Mouse (Mus musculus) liver, embryonic 16.5 days (tissue): Measurements from ENCODE around the gene Ptpn5. TPM values are rescaled to one million over a fixed set of nuclear protein-coding genes. Genes with fewer than 3 reads are reported as not detected.

Experiments used
- ATAC-seq: fragments of 200-750 bp; cut with Nextera tagmentation; 2 replicates; pipeline ENCODE4 v1.8.0; 2017; ENCODE audit warnings: low read depth, mild to moderate bottlenecking, moderate number of reproducible peaks, moderate library complexity
- H3K27ac ChIP-seq: fragments of 300-500 bp; sonication (generic); 2 replicates; pipeline ENCODE4 v1.5.1; 2014; ENCODE audit warnings: mild to moderate bottlenecking, low read length
- H3K27me3 ChIP-seq: fragments of 300-500 bp; sonication (generic); 2 replicates; pipeline ENCODE4 v1.6.1; 2014; ENCODE audit warnings: low read depth, low read length, mixed read lengths; ENCODE audit not compliant: control insufficient read depth, insufficient read depth
- H3K36me3 ChIP-seq: fragments of 300-500 bp; sonication (generic); 2 replicates; pipeline ENCODE4 v1.6.1; 2014; ENCODE audit warnings: mild to moderate bottlenecking; ENCODE audit not compliant: control insufficient read depth, insufficient read depth
- H3K4me1 ChIP-seq: fragments of 300-500 bp; sonication (generic); 2 replicates; pipeline ENCODE4 v1.6.1; 2014; ENCODE audit warnings: low read depth, low read length, mixed read lengths; ENCODE audit not compliant: control insufficient read depth
- H3K4me2 ChIP-seq: fragments of 300-500 bp; sonication (generic); 2 replicates; pipeline ENCODE4 v1.6.1; 2014; ENCODE audit warnings: low read depth, low read length, mixed read lengths
- H3K4me3 ChIP-seq: fragments of 300-500 bp; sonication (generic); 2 replicates; pipeline ENCODE4 v1.5.1; 2014; ENCODE audit warnings: low read depth, mild to moderate bottlenecking, low read length
- H3K9ac ChIP-seq: fragments of 300-500 bp; sonication (generic); 2 replicates; pipeline ENCODE4 v1.6.1; 2014; ENCODE audit warnings: low read depth, low read length
- H3K9me3 ChIP-seq: fragments of 300-500 bp; sonication (generic); replicated peaks from 2 replicates; pipeline ENCODE4 v1.6.1; 2016; ENCODE audit warnings: low read length; ENCODE audit not compliant: control insufficient read depth
- WGBS: fragments of 180-500 bp; shearing (Covaris S2); extraction: QIAGEN DNeasy Blood & Tissue Kit; methylation state at CpG from one replicate; pipeline ENCODE4 v1.1.7; 2014; ENCODE audit not compliant: insufficient replicate concordance; 5-methylcytosine and 5-hydroxymethylcytosine counted together
- polyA plus RNA-seq: library from polyadenylated mRNA; unstranded; fragments of >200 nt; fragmentation: Nextera tagmentation; extraction: Ambion mirVana; gene quantifications from 2 replicates; pipeline ENCODE4 v1.2.1, GENCODE M21; 2015

Ptpn5 gene
- polyA plus RNA-seq, 1 experiment from 2014 or later, result not detected

GRCm38 (mm10) chr7:47059339-47059738, 74.1 kb downstream of the Ptpn5 start:
- no peaks in the 10 kb centered on the region for H3K36me3 ChIP-seq
- WGBS, result 14% methylated on average over 7 of the region's 7 CpGs
- no peak overlapping the region for H3K27ac ChIP-seq
- H3K27me3 ChIP-seq, result no peaks in the 10 kb centered on the region
- peaks cover 5% of the 10 kb centered on the region for H3K4me1 ChIP-seq
- no peaks in the 10 kb centered on the region for H3K9me3 ChIP-seq
- H3K4me3 ChIP-seq, result no peak overlapping the region
- H3K4me2 ChIP-seq, result no peak overlapping the region
- peak; percentile 53 for ATAC-seq
- H3K9ac ChIP-seq, result no peak overlapping the region

- Histone ChIP-seq H3K27me3 (no peaks in the 10 kb centered on the region), H3K36me3 (no peaks in the 10 kb centered on the region), H3K4me3 (no peak overlapping the region), H3K9me3 (no peaks in the 10 kb centered on the region), H3K4me1 (peaks cover 17% of the 10 kb centered on the region), H3K9ac (no peak overlapping the region), H3K27ac (no peak overlapping the region), H3K4me2 (no peak overlapping the region)
- 54% methylated on average over 4 of the region's 4 CpGs for WGBS
- no peak for ATAC-seq
Observed at GRCm38 (mm10) chr7:47056273-47056672, 77.2 kb downstream of the Ptpn5 start.

DNA sequence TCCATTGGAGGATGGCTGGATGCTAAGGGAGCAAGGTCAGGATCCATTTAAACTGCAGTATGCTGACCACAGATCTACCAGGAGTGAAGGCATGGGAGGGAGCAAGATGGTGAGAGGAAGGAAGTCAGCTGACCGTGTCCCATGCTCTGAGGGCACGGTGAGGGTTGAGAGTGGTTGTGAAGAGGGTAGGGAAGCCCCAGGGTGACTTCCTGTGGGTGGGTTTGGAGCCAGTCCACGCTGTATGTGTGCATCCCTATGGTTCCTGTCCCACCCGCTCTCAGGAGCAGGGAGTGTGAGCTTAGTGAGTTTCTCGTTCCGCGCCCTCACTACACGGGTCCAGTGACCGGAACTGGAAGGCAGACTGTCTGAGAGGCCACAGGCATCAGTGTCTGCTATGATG, 77.7 kb downstream of the Ptpn5 start:
- Histone ChIP-seq H3K27ac (no peak overlapping the region), H3K27me3 (no peaks in the 10 kb centered on the region; the same call in 1 of the 2 replicates), H3K4me2 (no peak overlapping the region), H3K36me3 (no peaks in the 10 kb centered on the region), H3K9me3 (no peaks in the 10 kb centered on the region), H3K4me3 (no peak overlapping the region), H3K4me1 (peaks cover 21% of the 10 kb centered on the region), H3K9ac (no peak overlapping the region)
- ATAC-seq, result peak; percentile 14; the same call in 1 of the 2 replicates
- WGBS, result 21% methylated on average over 9 of the region's 9 CpGs

DNA sequence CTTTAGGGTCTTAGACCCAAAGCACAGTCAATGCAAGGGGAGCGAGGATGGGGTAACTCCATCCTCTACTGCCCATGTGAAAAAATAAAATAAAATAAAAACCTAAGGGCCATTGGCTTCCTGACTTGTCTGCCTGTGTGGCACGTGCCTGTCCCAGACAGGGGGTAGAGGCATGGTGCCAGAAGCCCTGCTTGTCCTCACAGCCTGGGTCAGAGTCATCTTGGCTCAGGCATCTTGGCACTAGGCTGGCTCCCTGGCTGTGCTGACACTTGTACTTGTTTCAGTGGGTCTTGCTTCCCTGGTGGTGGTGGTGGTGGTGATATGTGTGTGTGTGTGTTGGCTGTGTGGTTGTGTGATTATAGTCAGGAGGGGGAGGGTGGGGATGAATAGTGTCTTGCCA, 78.8 kb downstream of the Ptpn5 start:
- no peaks in the 10 kb centered on the region; the same call in 1 of the 2 replicates for H3K27me3 ChIP-seq
- no peak for ATAC-seq
- no peak overlapping the region for H3K9ac ChIP-seq
- H3K9me3 ChIP-seq, result no peaks in the 10 kb centered on the region
- no peak overlapping the region for H3K27ac ChIP-seq
- H3K4me1 ChIP-seq, result peaks cover 23% of the 10 kb centered on the region
- 52% methylated on average over 2 of the region's 2 CpGs for WGBS
- H3K4me2 ChIP-seq, result no peak overlapping the region
- no peak overlapping the region for H3K4me3 ChIP-seq
- no peaks in the 10 kb centered on the region for H3K36me3 ChIP-seq

- Histone ChIP-seq H3K27ac (no peak overlapping the region), H3K36me3 (no peaks in the 10 kb centered on the region), H3K4me1 (peaks cover 23% of the 10 kb centered on the region), H3K4me2 (no peak overlapping the region), H3K9ac (no peak overlapping the region), H3K4me3 (no peak overlapping the region), H3K27me3 (no peaks in the 10 kb centered on the region; the same call in 1 of the 2 replicates), H3K9me3 (no peaks in the 10 kb centered on the region)
- ATAC-seq, result no peak
- 87% methylated on average over 15 of the region's 15 CpGs for WGBS
Observed at GRCm38 (mm10) chr7:47053287-47053686, 80.2 kb downstream of the Ptpn5 start.

DNA sequence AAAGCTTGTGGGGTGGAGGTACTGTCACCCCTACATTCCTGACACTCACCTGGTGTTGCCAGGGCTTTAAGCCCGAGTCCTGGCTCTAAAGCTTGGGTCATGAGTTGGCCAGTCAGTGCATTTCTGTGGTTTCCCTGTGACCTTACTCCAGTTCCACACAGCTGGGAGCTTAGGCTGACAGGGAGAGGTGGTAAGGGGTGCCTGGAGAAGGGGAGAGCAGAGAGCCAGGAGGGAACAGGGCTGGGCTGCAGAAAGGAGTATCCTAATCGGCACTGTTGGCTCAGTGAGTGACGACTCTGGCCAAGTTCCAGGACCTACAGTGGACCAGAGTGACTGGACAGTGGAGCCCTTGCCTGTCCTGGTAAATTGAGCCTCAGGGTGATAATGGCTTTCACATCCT, 81.2 kb downstream of the Ptpn5 start:
- H3K4me1 ChIP-seq, result peaks cover 21% of the 10 kb centered on the region
- WGBS, result 26% methylated on average over 3 of the region's 3 CpGs
- H3K27me3 ChIP-seq, result no peaks in the 10 kb centered on the region; the same call in 1 of the 2 replicates
- peak overlapping the region; percentile 61; the same call in 1 of the 2 replicates for H3K27ac ChIP-seq
- no peak overlapping the region for H3K4me3 ChIP-seq
- no peaks in the 10 kb centered on the region for H3K9me3 ChIP-seq
- H3K36me3 ChIP-seq, result no peaks in the 10 kb centered on the region
- no peak overlapping the region for H3K9ac ChIP-seq
- H3K4me2 ChIP-seq, result peak overlapping the region; percentile 93
- ATAC-seq, result no peak

DNA sequence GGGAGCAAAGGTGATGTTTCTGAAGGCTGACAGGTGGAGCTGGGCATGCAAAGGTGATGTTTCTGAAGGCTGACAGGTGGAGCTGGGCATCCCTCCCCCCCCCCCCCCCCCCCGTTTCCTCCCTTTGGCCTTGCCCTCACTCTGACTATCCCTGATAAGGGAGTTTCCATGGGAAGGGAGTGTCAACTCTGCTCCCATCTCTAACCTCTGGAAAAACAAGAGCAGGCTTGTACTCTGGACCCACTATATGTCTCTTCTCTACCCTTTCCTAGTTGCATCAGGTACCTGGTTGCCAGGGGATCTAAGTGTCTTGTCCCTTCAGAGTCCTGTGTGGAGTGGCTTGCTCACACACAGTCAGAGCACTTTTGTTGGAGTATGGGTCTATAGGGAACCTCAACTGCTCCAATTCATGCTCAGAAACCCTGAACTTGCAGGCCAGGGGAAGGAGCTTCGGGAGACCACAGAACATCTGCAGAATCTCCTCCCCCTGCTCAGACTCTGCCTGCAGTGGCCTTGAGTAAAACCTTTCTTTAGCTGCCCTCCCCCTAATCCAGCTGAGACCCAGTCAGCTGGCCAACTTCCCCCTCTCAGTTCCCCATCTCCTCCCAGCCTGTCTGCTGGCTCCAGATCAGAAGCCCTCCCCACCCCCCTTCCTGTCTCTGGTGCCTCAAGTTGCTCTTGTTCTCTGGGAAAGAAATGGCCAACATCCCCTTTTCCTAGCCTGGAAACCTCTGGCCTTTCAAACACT, 81.9 kb downstream of the Ptpn5 start:
- peak; percentile 16; the same call in 1 of the 2 replicates for ATAC-seq
- Histone ChIP-seq H3K4me2 (peak overlapping the region; percentile 93), H3K4me1 (peaks cover 18% of the 10 kb centered on the region), H3K9ac (no peak overlapping the region), H3K27ac (peak overlapping the region; percentile 83), H3K9me3 (no peaks in the 10 kb centered on the region), H3K4me3 (peak overlapping the region; percentile 70), H3K36me3 (no peaks in the 10 kb centered on the region), H3K27me3 (no peaks in the 10 kb centered on the region; the same call in 1 of the 2 replicates)
- WGBS, result 0% methylated on average over 2 of the region's 2 CpGs

- H3K36me3 ChIP-seq, result no peaks in the 10 kb centered on the region
- H3K9ac ChIP-seq, result peak overlapping the region; percentile 72
- no peaks in the 10 kb centered on the region; the same call in 1 of the 2 replicates for H3K27me3 ChIP-seq
- H3K27ac ChIP-seq, result peak overlapping the region; percentile 83
- H3K9me3 ChIP-seq, result no peaks in the 10 kb centered on the region
- H3K4me1 ChIP-seq, result peaks cover 18% of the 10 kb centered on the region
- H3K4me3 ChIP-seq, result peak overlapping the region; percentile 70
- under 1% methylated on average over 33 of the region's 34 CpGs for WGBS
- H3K4me2 ChIP-seq, result peak overlapping the region; percentile 93
- peak; percentile 49 for ATAC-seq
Observed at GRCm38 (mm10) chr7:47050766-47051165, 82.7 kb downstream of the Ptpn5 start.

GRCm38 (mm10) chr7:47050366-47050765, 83.1 kb downstream of the Ptpn5 start, which contains the start of gene Tmem86a:
Gene Tmem86a (plus strand): TSS chr7:47050601.
- Histone ChIP-seq H3K36me3 (no peaks in the 10 kb centered on the region), H3K27me3 (no peaks in the 10 kb centered on the region; the same call in 1 of the 2 replicates), H3K9me3 (no peaks in the 10 kb centered on the region), H3K9ac (peak within 1 kb of the TSS; percentile 72), H3K4me3 (peak within 1 kb of the TSS; percentile 70), H3K4me2 (peak within 1 kb of the TSS; percentile 93), H3K27ac (peak within 1 kb of the TSS; percentile 83), H3K4me1 (peaks cover 18% of the 10 kb centered on the region)
- WGBS, result under 1% methylated on average over 33 of the region's 33 CpGs
- ATAC-seq, result peak; percentile 94
